Mouse (Mus musculus) heart, embryonic 14.5 days (tissue): ENCODE measurements around the gene Cdh1. TPM values are rescaled to one million over a fixed set of nuclear protein-coding genes. Genes with fewer than 3 reads are reported as not detected.

Experiments
- ATAC-seq: fragments of 200-750 bp; cut with Nextera tagmentation; 2 replicates; pipeline ENCODE4 v1.8.0; 2017; ENCODE audit warnings: low read depth, moderate TSS enrichment; ENCODE audit not compliant: insufficient number of reproducible peaks, insufficient read depth, low FRiP score
- H3K27ac ChIP-seq, 2 experiments: fragments of 200-500 bp in 1 of 2; fragments of 300-500 bp in 1 of 2; sonication (generic) in 1 of 2; replicated peaks in 1 of 2; 2 replicates each; pipeline ENCODE4 v1.5.1; 2012 to 2014; ENCODE audit warnings: low read depth in 2 of 2, low read length in 2 of 2, control low read depth in 1 of 2, mild to moderate bottlenecking in 1 of 2, mixed read lengths in 1 of 2; ENCODE audit not compliant: control insufficient read depth in 1 of 2, insufficient read depth in 1 of 2
- H3K27me3 ChIP-seq: fragments of 300-500 bp; sonication (generic); 2 replicates; pipeline ENCODE4 v1.6.1; 2014; ENCODE audit warnings: mild to moderate bottlenecking, low read length, control low read depth; ENCODE audit not compliant: control insufficient read depth, insufficient read depth
- H3K36me3 ChIP-seq: fragments of 300-500 bp; sonication (generic); 2 replicates; pipeline ENCODE4 v1.6.1; 2014; ENCODE audit warnings: mild to moderate bottlenecking, control low read depth, low read length, mixed read lengths; ENCODE audit not compliant: control insufficient read depth, insufficient read depth
- H3K4me1 ChIP-seq, 2 experiments: fragments of 200-500 bp in 1 of 2; fragments of 300-500 bp in 1 of 2; sonication (generic) in 1 of 2; 2 replicates each; pipeline ENCODE4 v1.6.1; 2012 to 2014; ENCODE audit warnings: low read length in 2 of 2, control low read depth in 1 of 2, mixed read lengths in 1 of 2; ENCODE audit not compliant: control insufficient read depth in 2 of 2, insufficient read depth in 2 of 2
- H3K4me2 ChIP-seq: fragments of 300-500 bp; sonication (generic); 2 replicates; pipeline ENCODE4 v1.6.1; 2014; ENCODE audit warnings: mild to moderate bottlenecking, low read length
- H3K4me3 ChIP-seq, 2 experiments: fragments of 200-500 bp in 1 of 2; fragments of 300-500 bp in 1 of 2; sonication (generic) in 1 of 2; 2 replicates each; pipeline ENCODE4 v1.5.1; 2012 to 2014; ENCODE audit warnings: low read length in 2 of 2, mild to moderate bottlenecking in 2 of 2, control low read depth in 1 of 2, low read depth in 1 of 2, moderate library complexity in 1 of 2; ENCODE audit not compliant: control insufficient read depth in 1 of 2, insufficient read depth in 1 of 2
- H3K9ac ChIP-seq: fragments of 300-500 bp; sonication (generic); 2 replicates; pipeline ENCODE4 v1.6.1; 2014; ENCODE audit warnings: mild to moderate bottlenecking, low read length
- H3K9me3 ChIP-seq: fragments of 300-500 bp; sonication (generic); 2 replicates; pipeline ENCODE4 v1.6.1; 2016; ENCODE audit warnings: low read length, control low read depth; ENCODE audit not compliant: control insufficient read depth
- WGBS: fragments of 180-500 bp; shearing (Covaris S2); extraction: QIAGEN DNeasy Blood & Tissue Kit; methylation state at CpG from one replicate; pipeline ENCODE4 v1.1.7; 2014; 5-methylcytosine and 5-hydroxymethylcytosine counted together
- polyA plus RNA-seq: library from polyadenylated mRNA; unstranded; fragments of >200 nt; fragmentation: Nextera tagmentation; extraction: Ambion mirVana; gene quantifications from 2 replicates; pipeline ENCODE4 v1.2.1, GENCODE M21; 2014

The Cdh1 gene
- polyA plus RNA-seq, 1 experiment from 2014 or later: 0.82 TPM

GRCm38 (mm10) chr8:106714297-106714696, 111.1 kb downstream of the Cdh1 start:
- H3K27ac ChIP-seq: peak overlapping the region; percentile 83 to 86
- H3K4me1 ChIP-seq: peaks cover 8 to 10% of the 10 kb centered on the region in 2 experiments
- peak overlapping the region; percentile 4; the same call in 1 of the 2 replicates for H3K9ac ChIP-seq

DNA sequence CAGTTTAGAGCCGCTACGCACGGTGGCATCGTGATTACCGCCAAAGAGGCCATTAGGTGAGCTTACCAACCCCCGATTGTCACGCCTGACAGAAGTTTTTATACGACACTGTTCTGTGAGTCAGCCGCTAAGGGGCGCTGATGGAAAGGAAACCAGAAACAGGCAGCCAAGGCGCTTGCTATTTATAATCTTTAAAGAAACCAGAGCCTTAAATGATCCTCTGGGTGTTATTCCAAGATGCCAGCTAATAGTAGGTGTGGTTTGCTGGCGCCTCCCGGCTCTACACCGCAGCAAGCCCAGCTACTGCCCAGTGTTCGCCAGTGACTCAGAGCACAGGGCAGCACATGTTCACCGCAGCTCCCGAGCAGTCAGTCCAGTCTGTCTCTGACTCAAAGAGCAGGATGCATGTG, 114.9 kb downstream of the Cdh1 start:
- Histone ChIP-seq H3K9me3 (no peaks in the 10 kb centered on the region), H3K9ac (peak overlapping the region; percentile 54), H3K27me3 (no peaks in the 10 kb centered on the region), H3K4me2 (peak overlapping the region; percentile 50), H3K4me1 (peaks cover 8 to 13% of the 10 kb centered on the region in 2 experiments), H3K36me3 (peaks cover 15% of the 10 kb centered on the region), H3K4me3 (peak overlapping the region in 1 of 2 experiments; percentile 27; a peak in 1 of 4 replicates), H3K27ac (peak overlapping the region in 1 of 2 experiments; percentile 66; a peak in 3 of 4 replicates)
- peak; percentile 47; the same call in 1 of the 2 replicates for ATAC-seq
- WGBS: 10% methylated on average over 17 of the region's 17 CpGs

More at GRCm38 (mm10) chr8:106714297-106714696, 111.1 kb downstream of the Cdh1 start:
- H3K9me3 ChIP-seq: no peaks in the 10 kb centered on the region
- no peaks in the 10 kb centered on the region; the same call in none of the 2 replicates for H3K36me3 ChIP-seq
- H3K4me2 ChIP-seq: no peak overlapping the region
- 23% methylated on average over 4 of the region's 4 CpGs for WGBS
- H3K27me3 ChIP-seq: no peaks in the 10 kb centered on the region
- no peak overlapping the region for H3K4me3 ChIP-seq
- no peak for ATAC-seq

Other genes with a start within 250 kb of the Cdh1 start
- 14.3 and 14.4 TPM in 2 replicates for gene Zfp90, start 188.0 kb upstream of the Cdh1 start, polyA plus RNA-seq
- gene 6030452D12Rik, start 102.8 kb upstream of the Cdh1 start, polyA plus RNA-seq: not detected in 2 replicates
- gene Cdh3, start 92.5 kb upstream of the Cdh1 start, polyA plus RNA-seq: 9.2 and 15.0 TPM in 2 replicates
- gene Gm10073, start 29.9 kb upstream of the Cdh1 start, polyA plus RNA-seq: 7.3 and 9.3 TPM in 2 replicates
- 6.9 and 7.1 TPM in 2 replicates for gene Tango6, start 79.7 kb downstream of the Cdh1 start, polyA plus RNA-seq